ENCODE assay signal across 15 mouse cellular contexts in genomic region chr7:113148700-113149099, GRCm38 (mm10). TPM values are rescaled to one million over a fixed set of nuclear protein-coding genes. Genes with fewer than 3 reads are reported as not detected.
DNase-seq lines count a peak whose midpoint lies in the region; TF ChIP-seq lines count a peak whose summit lies in the region.
"Had no signal": no experiment of that assay in that cellular context is flagged by ENCODE, and none has a peak within 500 bp of the region (broad histone marks: within the 10 kb centered on the region; RNA-seq: fewer than 3 reads in every experiment).

No protein-coding gene starts in this region.

- WGBS in embryonic facial prominence, embryonic 10.5 days: 90% methylated on average over 6 of the region's 6 CpGs

- H3K9me3 ChIP-seq in embryonic facial prominence, embryonic 10.5 days: no peaks in the 10 kb centered on the region
- H3K9me3 ChIP-seq: embryonic facial prominence, embryonic 12.5 days; forebrain, embryonic 12.5 days; heart, embryonic 15.5 days; hindbrain, embryonic 10.5 days had no signal

- H3K4me1 ChIP-seq in embryonic facial prominence, embryonic 10.5 days: peaks cover 48% of the 10 kb centered on the region

- no peak for TF ChIP-seq CTCF in layer of hippocampus, adult 2 months (conservative IDR thresholded peaks at IDR 0.05)
- peak; percentile 37 for TF ChIP-seq CTCF in C2C12 (IDR thresholded peaks at IDR 0.05; ENCODE audit: control insufficient read depth, insufficient read depth, insufficient read length)

- H3K27me3 ChIP-seq in C2C12 (ENCODE audit: control insufficient read depth, insufficient read depth, insufficient read length): no peaks in the 10 kb centered on the region
- H3K27me3 ChIP-seq in embryonic facial prominence, embryonic 10.5 days (replicated peaks; ENCODE audit: low read depth, poor library complexity, severe bottlenecking): peaks cover 10% of the 10 kb centered on the region; the same call in 1 of the 2 replicates
- H3K27me3 ChIP-seq: embryonic facial prominence, embryonic 12.5 days; heart, embryonic 15.5 days had no signal

- DNase-seq in layer of hippocampus, adult 2 months (ENCODE audit: low spot score in 2 of 2): no peak
- DNase-seq in layer of hippocampus, postnatal 14 days (ENCODE audit: low spot score in 2 of 2): no peak
- DNase-seq in embryonic facial prominence, embryonic 10.5 days (ENCODE audit: low spot score): no peak
- no peak for DNase-seq in lung, postnatal 4 days
- DNase-seq in Muller cell, postnatal 12 days (ENCODE audit: inconsistent ontology term): no peak
- DNase-seq in thymus, postnatal 0 days (ENCODE audit: low spot score): no peak
- DNase-seq: adrenal gland, postnatal 25 days; cerebellum, adult 8-10 months; kidney, adult 2 months had no signal

- no peaks in the 10 kb centered on the region for H3K36me3 ChIP-seq in C2C12 (ENCODE audit: control insufficient read depth, insufficient read depth)
- no peaks in the 10 kb centered on the region for H3K36me3 ChIP-seq in embryonic facial prominence, embryonic 10.5 days (replicated peaks)
- H3K36me3 ChIP-seq: embryonic facial prominence, embryonic 12.5 days; forebrain, embryonic 12.5 days; heart, embryonic 15.5 days; hindbrain, embryonic 10.5 days had no signal

- no peaks in the 10 kb centered on the region for H3K79me3 ChIP-seq in C2C12 (ENCODE audit: low read depth)

- peak overlapping the region; percentile 76 for H3K27ac ChIP-seq in layer of hippocampus, adult 2 months
- H3K27ac ChIP-seq in embryonic facial prominence, embryonic 10.5 days (replicated peaks): peak overlapping the region; percentile 25; the same call in 1 of the 2 replicates
- H3K27ac ChIP-seq: forebrain, embryonic 12.5 days; heart, embryonic 15.5 days; hindbrain, embryonic 10.5 days; hindbrain, embryonic 14.5 days had no signal

- no peak overlapping the region for H3K4me3 ChIP-seq in layer of hippocampus, adult 2 months
- no peak overlapping the region for H3K4me3 ChIP-seq in C2C12 (ENCODE audit: insufficient read depth, poor library complexity, severe bottlenecking)
- H3K4me3 ChIP-seq in embryonic facial prominence, embryonic 10.5 days: no peak overlapping the region
- H3K4me3 ChIP-seq: embryonic facial prominence, embryonic 12.5 days; forebrain, embryonic 12.5 days; heart, embryonic 15.5 days; hindbrain, embryonic 10.5 days had no signal

- H3ac ChIP-seq in C2C12 (ENCODE audit: control insufficient read depth, insufficient read length, low read depth): no peak overlapping the region

- no peaks in the 10 kb centered on the region for H3K79me2 ChIP-seq in C2C12 (ENCODE audit: control insufficient read depth, insufficient read depth)

TF ChIP-seq in C2C12, 6 proteins besides CTCF, POLR2A, EP300 and RAD21:
- TF ChIP-seq MYOG (IDR thresholded peaks at IDR 0.05; ENCODE audit: control insufficient read depth, extremely low read depth, insufficient read length): no peak
- no peak for TF ChIP-seq MYOD1 (IDR thresholded peaks at IDR 0.05; ENCODE audit: control insufficient read depth, insufficient read length, low read depth)
- TF ChIP-seq USF1 (IDR thresholded peaks at IDR 0.05; ENCODE audit: low read depth): no peak
- no peak for TF ChIP-seq CEBPB (IDR thresholded peaks at IDR 0.05; ENCODE audit: low read depth)
- TF ChIP-seq MAX (IDR thresholded peaks at IDR 0.05): peak; percentile 66
- TF ChIP-seq FOSL1 (IDR thresholded peaks at IDR 0.05; ENCODE audit: insufficient read depth, low read length, poor library complexity, severe bottlenecking): peak; percentile 21

RNA-seq across cellular contexts. Expression of gene Arntl, which starts 58.6 kb away (rescaled TPM):
- 10 to 100 TPM; 34.9 to 40.3 TPM for total RNA-seq in layer of hippocampus, adult 2 months (2021)
- total RNA-seq in layer of hippocampus, postnatal 14 days (2021): 10 to 100 TPM; 23.5 to 28.6 TPM
- 4.0 TPM for polyA plus RNA-seq in C2C12 (2012; fragmentation: generic; extraction: Trizol)
- polyA plus RNA-seq in embryonic facial prominence, embryonic 10.5 days (2016; fragmentation: Nextera tagmentation; extraction: Ambion mirVana): 8.0 and 8.5 TPM in 2 replicates
- 44.0 and 44.4 TPM in 2 replicates for polyA plus RNA-seq in thymus, postnatal 0 days (2015; fragmentation: Nextera tagmentation; extraction: Ambion mirVana)
